Mouse (Mus musculus): ENCODE measurements at regions not wholly inside any gene's neighbourhood (a gene's known extent, or its start where the extent isn't known, plus 50 kb on each side); places are given as distances from the start of the nearest gene placed in this dataset.

DNA sequence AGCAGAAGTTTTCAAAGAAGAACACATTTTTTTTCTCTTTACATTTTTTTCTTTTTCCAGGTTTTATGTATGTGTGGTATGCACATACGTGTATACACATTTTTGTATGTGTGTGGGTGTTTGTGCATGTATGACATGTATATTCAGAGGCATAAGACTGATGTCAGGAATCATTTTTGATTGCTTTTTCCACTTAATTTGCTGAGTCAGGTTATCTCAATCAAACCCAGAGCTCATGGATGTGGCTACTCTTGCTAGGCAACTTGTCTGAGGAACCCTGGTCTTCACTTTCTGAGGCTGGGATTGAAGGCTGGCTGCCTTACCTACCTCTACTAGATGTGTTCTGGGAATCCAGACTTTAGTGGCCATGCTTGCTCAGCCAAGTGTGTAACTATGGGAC, 174.2 kb upstream of the Stt3b start:
- no peak overlapping the region for H3K27ac ChIP-seq
- H3K36me3 ChIP-seq (replicated peaks; ENCODE audit: control insufficient read depth, insufficient read depth), result no peaks in the 10 kb centered on the region
- 0 out of 2 replicates have a peak, but pooled peaks cover 3% of the 10 kb centered on the region for H3K4me1 ChIP-seq (replicated peaks; ENCODE audit: control insufficient read depth, insufficient read depth, low read length)
- no peak overlapping the region for H3K4me2 ChIP-seq (replicated peaks)
- H3K9ac ChIP-seq, result no peak overlapping the region
- no peak overlapping the region for H3K4me3 ChIP-seq (replicated peaks; ENCODE audit: low read length)
- H3K9me3 ChIP-seq (ENCODE audit: control insufficient read depth, low read length), result no peaks in the 10 kb centered on the region
- DNase-seq (ENCODE audit: low spot score) (no peak), ATAC-seq (ENCODE audit: low FRiP score) (no peak)
- H3K27me3 ChIP-seq (ENCODE audit: control insufficient read depth, insufficient read depth, low read length), result no peaks in the 10 kb centered on the region
- 83% methylated on average over 1 of the region's 1 CpGs for WGBS

DNA sequence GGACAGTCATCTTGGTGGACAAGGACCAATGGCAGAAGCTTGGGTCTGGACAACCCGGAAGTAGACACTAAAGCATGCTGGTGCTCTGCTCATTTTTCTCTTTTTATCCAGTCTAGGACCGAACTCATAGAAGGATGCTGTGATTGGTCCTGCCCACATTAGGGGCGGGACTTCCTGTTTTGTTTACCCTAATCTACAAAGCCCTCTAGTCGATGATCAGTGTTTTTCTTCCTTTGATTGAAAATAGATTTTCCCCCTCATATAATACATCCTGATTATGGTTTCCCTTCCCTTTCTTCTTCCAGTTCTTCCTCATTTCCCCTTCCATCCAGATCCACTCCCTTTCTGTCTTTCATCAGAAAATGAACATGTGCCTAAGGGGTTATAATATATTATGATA, 175.0 kb upstream of the Stt3b start:
- H3K4me3 ChIP-seq (replicated peaks; ENCODE audit: low read length), result no peak overlapping the region
- WGBS, result 94% methylated on average over 4 of the region's 4 CpGs
- no peaks in the 10 kb centered on the region for H3K9me3 ChIP-seq (ENCODE audit: control insufficient read depth, low read length)
- no peak overlapping the region for H3K9ac ChIP-seq
- H3K36me3 ChIP-seq (replicated peaks; ENCODE audit: control insufficient read depth, insufficient read depth), result no peaks in the 10 kb centered on the region
- H3K4me2 ChIP-seq (replicated peaks), result no peak overlapping the region
- H3K4me1 ChIP-seq (replicated peaks; ENCODE audit: control insufficient read depth, insufficient read depth, low read length), result no peaks in the 10 kb centered on the region
- no peaks in the 10 kb centered on the region for H3K27me3 ChIP-seq (ENCODE audit: control insufficient read depth, insufficient read depth, low read length)
- no peak overlapping the region for H3K27ac ChIP-seq
- ATAC-seq (ENCODE audit: low FRiP score), result no peak
- no peak for DNase-seq (ENCODE audit: low spot score)

- Histone ChIP-seq H3K4me3 (replicated peaks; ENCODE audit: low read length) (no peak overlapping the region), H3K4me1 (replicated peaks; ENCODE audit: control insufficient read depth, insufficient read depth, low read length) (no peaks in the 10 kb centered on the region), H3K9me3 (ENCODE audit: control insufficient read depth, low read length) (no peaks in the 10 kb centered on the region), H3K27ac (no peak overlapping the region), H3K9ac (no peak overlapping the region), H3K36me3 (replicated peaks; ENCODE audit: control insufficient read depth, insufficient read depth) (no peaks in the 10 kb centered on the region), H3K27me3 (ENCODE audit: control insufficient read depth, insufficient read depth, low read length) (no peaks in the 10 kb centered on the region), H3K4me2 (replicated peaks) (no peak overlapping the region)
- 93% methylated on average over 5 of the region's 5 CpGs for WGBS
- no peak for ATAC-seq (ENCODE audit: low FRiP score)
- no peak for DNase-seq (ENCODE audit: low spot score)
These were observed 177.0 kb upstream of the Stt3b start for GRCm38 (mm10) chr9:115487175-115487760.

DNA sequence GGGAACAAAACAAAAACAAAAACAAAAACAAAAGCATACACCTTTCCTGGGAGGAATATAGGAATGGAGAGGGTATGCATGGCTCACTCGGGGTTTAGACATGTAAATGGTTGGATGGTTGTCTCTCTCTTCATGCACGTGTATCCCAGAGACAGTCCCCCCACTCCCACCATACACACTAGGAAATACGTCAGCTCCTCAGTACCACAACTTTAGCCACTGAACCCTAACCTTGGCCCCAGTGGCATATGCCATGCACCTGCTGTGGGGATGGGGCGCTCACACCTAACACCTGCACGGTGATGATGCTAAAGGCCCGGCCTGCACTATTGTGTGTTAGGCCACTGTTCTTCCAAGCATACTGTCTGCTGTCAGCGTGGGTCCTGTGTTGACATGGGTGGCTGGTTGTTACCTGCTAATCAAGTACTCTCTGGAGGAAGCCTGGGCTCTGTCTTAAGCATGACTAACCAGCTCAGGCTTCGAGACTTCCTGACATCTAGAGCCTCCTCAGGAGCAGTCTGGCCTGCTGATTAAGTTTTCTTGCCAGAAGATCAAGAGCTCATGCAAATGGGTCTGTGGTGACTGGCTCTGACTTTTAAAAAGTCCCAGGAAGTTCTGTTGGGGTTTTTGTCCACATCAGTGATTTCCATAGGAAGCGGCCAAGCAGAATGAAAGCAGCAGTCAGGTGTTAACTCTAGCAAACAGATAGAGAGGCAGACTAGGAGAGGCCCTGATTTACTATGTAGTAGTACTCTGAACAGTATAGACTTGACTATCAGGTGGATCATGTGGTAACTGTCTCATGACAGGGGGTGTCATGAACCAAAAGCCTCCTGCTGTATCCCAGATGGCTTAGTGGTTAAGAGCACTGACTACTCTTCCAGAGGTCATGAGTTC, 178.9 kb upstream of the Stt3b start:
- DNase-seq (ENCODE audit: low spot score) (no peak), ATAC-seq (ENCODE audit: low FRiP score) (no peak)
- H3K9me3 ChIP-seq (ENCODE audit: control insufficient read depth, low read length), result no peaks in the 10 kb centered on the region
- H3K36me3 ChIP-seq (replicated peaks; ENCODE audit: control insufficient read depth, insufficient read depth), result no peaks in the 10 kb centered on the region
- no peak overlapping the region for H3K4me3 ChIP-seq (replicated peaks; ENCODE audit: low read length)
- H3K9ac ChIP-seq, result no peak overlapping the region
- whole genome bisulfite sequencing, result 82% methylated on average over 9 of the region's 9 CpGs
- no peak overlapping the region for H3K4me2 ChIP-seq (replicated peaks)
- no peaks in the 10 kb centered on the region for H3K4me1 ChIP-seq (replicated peaks; ENCODE audit: control insufficient read depth, insufficient read depth, low read length)
- H3K27ac ChIP-seq, result no peak overlapping the region
- H3K27me3 ChIP-seq (ENCODE audit: control insufficient read depth, insufficient read depth, low read length), result no peaks in the 10 kb centered on the region

- DNase-seq (ENCODE audit: low spot score) (no peak), ATAC-seq (ENCODE audit: low FRiP score) (no peak)
- 83% methylated on average over 6 of the region's 6 CpGs for WGBS
- no peaks in the 10 kb centered on the region for H3K9me3 ChIP-seq (ENCODE audit: control insufficient read depth, low read length)
- no peak overlapping the region for H3K4me2 ChIP-seq (replicated peaks)
- H3K4me3 ChIP-seq (replicated peaks; ENCODE audit: low read length), result no peak overlapping the region
- H3K9ac ChIP-seq, result no peak overlapping the region
- no peak overlapping the region for H3K27ac ChIP-seq
- no peaks in the 10 kb centered on the region for H3K4me1 ChIP-seq (replicated peaks; ENCODE audit: control insufficient read depth, insufficient read depth, low read length)
- no peaks in the 10 kb centered on the region for H3K27me3 ChIP-seq (ENCODE audit: control insufficient read depth, insufficient read depth, low read length)
- no peaks in the 10 kb centered on the region for H3K36me3 ChIP-seq (replicated peaks; ENCODE audit: control insufficient read depth, insufficient read depth)
These were observed 182.4 kb upstream of the Stt3b start for GRCm38 (mm10) chr9:115492431-115493171.

GRCm38 (mm10) chr9:115493765-115494164, 183.5 kb upstream of the Stt3b start:
- Histone ChIP-seq H3K4me3 (replicated peaks; ENCODE audit: low read length) (no peak overlapping the region), H3K9ac (no peak overlapping the region), H3K27ac (no peak overlapping the region), H3K36me3 (replicated peaks; ENCODE audit: control insufficient read depth, insufficient read depth) (no peaks in the 10 kb centered on the region), H3K9me3 (ENCODE audit: control insufficient read depth, low read length) (no peaks in the 10 kb centered on the region), H3K4me1 (replicated peaks; ENCODE audit: control insufficient read depth, insufficient read depth, low read length) (no peaks in the 10 kb centered on the region), H3K4me2 (replicated peaks) (no peak overlapping the region), H3K27me3 (ENCODE audit: control insufficient read depth, insufficient read depth, low read length) (no peaks in the 10 kb centered on the region)
- WGBS, result 89% methylated on average over 2 of the region's 2 CpGs
- ATAC-seq (ENCODE audit: low FRiP score) (no peak), DNase-seq (ENCODE audit: low spot score) (no peak)

- 53% methylated on average over 3 of the region's 3 CpGs for WGBS
- no peak for DNase-seq (ENCODE audit: low spot score)
- no peak for ATAC-seq (ENCODE audit: low FRiP score)
These were observed 189.3 kb upstream of the Stt3b start for GRCm38 (mm10) chr9:115499536-115499935.

GRCm38 (mm10) chr9:115504789-115505188, 194.6 kb upstream of the Stt3b start:
- Histone ChIP-seq H3K4me1 (replicated peaks; ENCODE audit: control insufficient read depth, insufficient read depth, low read length) (0 out of 2 replicates have a peak, but pooled peaks cover 4% of the 10 kb centered on the region), H3K27ac (no peak overlapping the region), H3K27me3 (ENCODE audit: control insufficient read depth, insufficient read depth, low read length) (no peaks in the 10 kb centered on the region), H3K36me3 (replicated peaks; ENCODE audit: control insufficient read depth, insufficient read depth) (no peaks in the 10 kb centered on the region), H3K9me3 (ENCODE audit: control insufficient read depth, low read length) (no peaks in the 10 kb centered on the region), H3K9ac (no peak overlapping the region), H3K4me2 (replicated peaks) (no peak overlapping the region), H3K4me3 (replicated peaks; ENCODE audit: low read length) (no peak overlapping the region)
- 36% methylated on average over 2 of the region's 2 CpGs for WGBS
- DNase-seq (ENCODE audit: low spot score), result no peak
- ATAC-seq (ENCODE audit: low FRiP score), result no peak

More at GRCm38 (mm10) chr9:115499536-115499935, 189.3 kb upstream of the Stt3b start:
- Histone ChIP-seq H3K27me3 (ENCODE audit: control insufficient read depth, insufficient read depth, low read length) (no peaks in the 10 kb centered on the region), H3K4me2 (replicated peaks) (no peak overlapping the region), H3K4me1 (replicated peaks; ENCODE audit: control insufficient read depth, insufficient read depth, low read length) (no peaks in the 10 kb centered on the region), H3K36me3 (replicated peaks; ENCODE audit: control insufficient read depth, insufficient read depth) (no peaks in the 10 kb centered on the region), H3K27ac (no peak overlapping the region), H3K9me3 (ENCODE audit: control insufficient read depth, low read length) (no peaks in the 10 kb centered on the region), H3K4me3 (replicated peaks; ENCODE audit: low read length) (no peak overlapping the region), H3K9ac (no peak overlapping the region)

DNA sequence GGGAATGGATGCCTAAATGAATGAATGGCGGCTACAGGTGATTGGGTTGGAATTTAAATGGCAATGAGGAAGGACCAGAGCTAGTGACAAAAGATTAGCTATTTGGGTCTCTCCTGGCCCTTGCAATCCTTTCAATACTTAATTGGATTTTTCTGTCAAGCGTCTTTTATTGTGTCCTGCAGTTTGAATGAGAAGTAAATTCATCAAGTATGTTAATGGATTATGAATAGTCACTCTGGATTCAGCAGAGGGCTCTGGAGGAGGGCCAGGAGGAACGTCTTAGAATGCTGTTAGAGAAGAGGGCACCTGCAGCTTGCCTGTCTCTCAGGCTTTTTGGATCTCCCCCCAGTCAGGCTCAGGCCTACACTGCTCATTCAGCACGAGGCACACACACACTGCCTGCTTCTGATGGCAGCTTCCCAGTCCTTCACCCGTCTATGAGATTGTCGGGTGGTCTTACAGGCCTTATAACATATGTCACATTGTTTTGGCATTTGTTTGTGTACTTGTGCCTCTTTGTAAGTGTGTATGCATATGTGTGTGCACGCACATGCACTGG, 197.0 kb upstream of the Stt3b start:
- ATAC-seq (ENCODE audit: low FRiP score) (no peak), DNase-seq (ENCODE audit: low spot score) (no peak)
- no peaks in the 10 kb centered on the region for H3K9me3 ChIP-seq (ENCODE audit: control insufficient read depth, low read length)
- 52% methylated on average over 7 of the region's 7 CpGs for WGBS
- H3K4me3 ChIP-seq (replicated peaks; ENCODE audit: low read length), result no peak overlapping the region
- H3K36me3 ChIP-seq (replicated peaks; ENCODE audit: control insufficient read depth, insufficient read depth), result no peaks in the 10 kb centered on the region
- 0 out of 2 replicates have a peak, but pooled peaks cover 4% of the 10 kb centered on the region for H3K4me1 ChIP-seq (replicated peaks; ENCODE audit: control insufficient read depth, insufficient read depth, low read length)
- no peaks in the 10 kb centered on the region for H3K27me3 ChIP-seq (ENCODE audit: control insufficient read depth, insufficient read depth, low read length)
- no peak overlapping the region for H3K4me2 ChIP-seq (replicated peaks)
- H3K9ac ChIP-seq, result no peak overlapping the region
- H3K27ac ChIP-seq, result no peak overlapping the region

All from hindbrain, embryonic 14.5 days (tissue).